Mouse (Mus musculus): ENCODE data around the gene Tlx1. TPM values are rescaled to one million over a fixed set of nuclear protein-coding genes. Genes with fewer than 3 reads are reported as not detected.

The Tlx1 gene
- 0.06 TPM in 1 of 2 replicates, not detected in the other for polyA plus RNA-seq (2012; rRNA removed)

GRCm38 (mm10) chr19:45150490-45151181 lies at the start of gene Tlx1:
TSS of gene Tlx1 (plus strand) at chr19:45150680.

Other genes starting within 250 kb of the Tlx1 start
- gene Slf2, start 219.5 kb upstream of the Tlx1 start, polyA plus RNA-seq (2012; rRNA removed) = 6.4 and 8.3 TPM in 2 replicates
- 108 and 124 TPM in 2 replicates for gene Sema4g, start 161.6 kb upstream of the Tlx1 start, polyA plus RNA-seq (2012; rRNA removed)
- 12.0 and 13.9 TPM in 2 replicates for gene Twnk, start 145.0 kb upstream of the Tlx1 start, polyA plus RNA-seq (2012; rRNA removed)
- 32.8 and 35.0 TPM in 2 replicates for gene Mrpl43, start 144.2 kb upstream of the Tlx1 start, polyA plus RNA-seq (2012; rRNA removed)
- 7.3 and 7.9 TPM in 2 replicates for gene Lzts2, start 136.3 kb upstream of the Tlx1 start, polyA plus RNA-seq (2012; rRNA removed)
- 0.03 and 0.04 TPM in 2 replicates for gene Pdzd7, start 105.0 kb upstream of the Tlx1 start, polyA plus RNA-seq (2012; rRNA removed)
- 2.6 and 3.1 TPM in 2 replicates for gene Sfxn3, start 103.2 kb upstream of the Tlx1 start, polyA plus RNA-seq (2012; rRNA removed)
- 0.28 and 0.34 TPM in 2 replicates for gene Kazald1, start 75.4 kb upstream of the Tlx1 start, polyA plus RNA-seq (2012; rRNA removed)
- gene Lbx1, start 85.1 kb downstream of the Tlx1 start, polyA plus RNA-seq (2012; rRNA removed) = not detected in 2 replicates
- gene Btrc, start 213.1 kb downstream of the Tlx1 start, polyA plus RNA-seq (2012; rRNA removed) = 21.1 and 21.2 TPM in 2 replicates